Mouse (Mus musculus) left cerebral cortex, postnatal 10 days (tissue): ENCODE data around the gene Mindy4. TPM values are rescaled to one million over a fixed set of nuclear protein-coding genes. Genes with fewer than 3 reads are reported as not detected.
A peak's percentile ranks its signal among the peaks of the same experiment; 100 is the strongest.

Experiments
- DNase-seq, 2 experiments: peaks; one replicate each; pipeline ENCODE4 v3.0.0; 2021 to 2022; ENCODE audit warnings: low spot score in 2 of 2, mixed read lengths in 1 of 2; ENCODE audit errors: extremely low spot score in 1 of 2
- intact Hi-C: fragments of 180-260 bp; cut with DNase I; formaldehyde crosslinking; loops from one replicate; pipeline ENCODE4 v1.15.1; 2025
- total RNA-seq, 2 experiments: library from RNA; stranded (reverse); gene quantifications; 2 replicates each; pipeline ENCODE4 v1.2.3; 2021

The Mindy4 gene
- total RNA-seq, 2 experiments from 2014 or later = 11.7 to 12.2 TPM

- no peak for DNase-seq
- intact Hi-C loops = no loop called here
Measured at GRCm38 (mm10) chr6:55193171-55193570, 10.0 kb upstream of the Mindy4 start.

- intact Hi-C loops = no loop called here
- DNase-seq = no peak
Measured at GRCm38 (mm10) chr6:55199047-55199446, 4.1 kb upstream of the Mindy4 start.

GRCm38 (mm10) chr6:55203931-55204330 is 748 bp downstream of the Mindy4 start:
- intact Hi-C loops = no loop called here
- no peak for DNase-seq

- DNase-seq = no peak
- intact Hi-C loops = no loop called here
Measured at GRCm38 (mm10) chr6:55207786-55208185, 4.6 kb downstream of the Mindy4 start.

DNA sequence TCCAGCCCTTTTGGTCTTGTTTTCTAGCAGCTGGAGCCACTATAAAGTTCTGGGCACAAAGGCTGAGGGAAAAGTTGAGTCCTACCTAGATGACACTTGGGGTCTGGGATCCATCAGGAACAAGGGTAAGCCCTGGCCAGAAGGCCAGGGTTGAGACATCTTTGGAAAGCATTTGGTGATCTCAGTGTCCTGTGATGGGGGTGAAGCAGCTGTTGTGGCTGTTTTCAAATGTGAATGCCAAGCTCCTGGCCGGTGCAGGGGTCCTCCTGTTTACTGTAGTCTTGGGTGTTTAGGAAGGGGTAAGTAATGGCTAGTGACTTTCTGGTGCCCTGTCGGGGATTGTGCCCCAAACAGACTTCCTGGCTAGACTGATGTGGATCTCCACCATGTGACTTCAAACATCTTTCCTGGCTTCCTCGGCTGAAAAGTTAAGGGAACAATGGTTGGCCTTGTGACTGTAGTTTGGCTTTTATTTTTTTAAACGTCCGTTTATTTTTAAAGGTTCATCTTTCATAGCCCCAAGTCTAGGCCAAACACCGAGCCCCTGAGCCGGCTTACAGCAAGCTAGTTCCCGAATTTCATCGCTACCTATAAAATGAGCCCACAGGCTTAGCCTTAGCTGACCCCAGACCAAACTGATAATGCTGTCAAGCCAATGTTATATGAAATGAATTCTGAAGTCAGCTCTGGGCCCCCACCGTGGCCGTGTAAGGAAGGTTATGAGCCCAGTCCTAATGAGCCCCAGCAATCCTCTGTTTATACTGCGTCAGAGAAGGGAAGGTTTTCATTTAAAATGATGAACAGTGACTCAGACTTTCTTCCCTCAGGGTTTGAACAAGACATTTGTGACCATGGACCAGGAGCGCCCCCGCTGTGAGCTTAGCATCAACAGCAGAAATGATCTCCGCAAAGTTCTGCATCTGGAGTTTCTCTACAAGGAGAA is 7.5 kb downstream of the Mindy4 start:
- peak in 1 of 2 experiments; percentile 39 for DNase-seq
- intact Hi-C loops = no loop called here

- no peak for DNase-seq
- intact Hi-C loops = no loop called here
Measured at GRCm38 (mm10) chr6:55214541-55214940, 11.4 kb downstream of the Mindy4 start.

DNA sequence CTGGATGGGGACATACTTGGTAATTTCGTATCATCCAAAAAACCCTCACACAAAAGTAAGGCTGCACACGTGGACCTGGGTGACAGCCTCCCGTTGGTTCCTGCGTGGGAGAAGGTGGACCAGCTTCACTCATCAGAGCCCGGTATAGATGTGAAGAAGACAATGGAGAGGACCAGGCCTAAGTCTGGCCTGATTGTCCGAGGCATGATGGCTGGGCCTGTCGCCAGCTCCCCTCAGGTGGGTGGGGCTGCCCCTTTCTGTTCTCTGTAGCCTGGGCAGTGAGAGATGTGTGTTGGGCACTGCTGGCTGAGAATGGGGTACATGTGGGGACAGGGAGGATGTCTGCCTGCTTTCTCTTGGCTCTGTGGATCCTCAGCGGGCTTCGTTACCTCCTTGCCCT is 15.0 kb downstream of the Mindy4 start:
- intact Hi-C loops = no loop called here
- DNase-seq = no peak

DNA sequence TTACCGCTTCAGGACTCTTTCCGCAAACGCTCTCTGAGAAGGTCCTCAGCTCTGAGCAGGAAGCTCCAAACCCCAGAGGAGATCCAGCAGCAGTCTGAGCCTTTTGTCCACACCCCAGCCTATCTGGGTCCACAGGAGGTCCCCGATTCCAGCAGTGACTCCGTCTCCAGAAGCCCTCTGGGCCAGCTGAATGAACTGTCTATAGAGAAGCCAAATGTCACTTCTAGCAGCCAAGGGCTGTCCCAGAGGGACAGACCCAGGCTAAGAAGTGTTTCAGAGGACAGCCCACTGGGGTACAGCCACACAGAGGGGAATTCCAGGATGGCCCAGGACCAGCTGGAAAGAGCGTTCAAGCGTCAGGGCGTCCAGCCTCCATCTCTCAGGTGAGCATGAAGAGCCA is 20.8 kb downstream of the Mindy4 start:
- peak in 1 of 2 experiments; percentile 17 for DNase-seq
- intact Hi-C loops = no loop called here

- DNase-seq = peak in 1 of 2 experiments; percentile 8
- intact Hi-C loops = no loop called here
Measured at GRCm38 (mm10) chr6:55230048-55230447, 26.9 kb downstream of the Mindy4 start.

GRCm38 (mm10) chr6:55232101-55232500 is 28.9 kb downstream of the Mindy4 start:
- intact Hi-C loops = loop anchor here (2.0 kb wide), 2 partner anchors 153 to 279 kb away; no protein-coding TSS in a partner anchor

DNA sequence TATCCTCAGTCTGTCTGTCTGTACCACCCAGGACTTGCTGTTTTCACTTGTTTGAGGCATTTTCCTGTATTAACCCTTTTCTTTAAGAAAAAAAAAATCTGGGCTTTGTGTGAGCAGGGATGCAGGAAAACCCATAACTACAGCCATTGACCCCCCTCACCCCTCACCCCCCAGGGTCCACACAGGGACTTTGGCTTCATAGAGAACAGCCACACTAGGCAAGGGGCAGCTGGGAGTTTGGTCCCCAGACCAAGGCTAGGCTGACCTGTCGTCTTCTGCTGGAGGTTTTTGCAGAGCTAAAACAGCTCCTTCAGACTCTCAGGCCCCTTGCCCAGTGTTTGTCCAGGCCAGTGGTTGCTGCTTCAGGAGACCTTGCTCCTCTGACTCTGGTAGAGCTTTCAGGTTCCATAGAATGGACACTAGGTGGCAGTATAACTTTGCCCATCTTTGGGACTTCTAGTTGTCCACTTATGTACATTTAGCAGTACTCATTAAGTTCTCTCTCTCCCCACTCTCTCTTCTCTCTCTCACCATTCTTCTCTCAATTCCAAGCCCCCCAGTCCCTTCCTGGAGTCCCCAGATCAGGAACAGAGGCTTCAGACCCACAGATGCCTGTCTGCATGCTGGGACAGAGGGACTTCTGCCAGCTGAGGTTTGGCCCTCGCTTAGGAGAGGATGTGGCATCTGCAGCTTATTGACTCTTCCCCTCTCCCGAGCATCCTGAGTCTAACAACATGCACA is 29.5 kb downstream of the Mindy4 start:
- intact Hi-C loops = loop anchor here (2.0 kb wide), 2 partner anchors 152 to 278 kb away; no protein-coding TSS in a partner anchor
- peak; percentile 31 to 37 for DNase-seq

More at GRCm38 (mm10) chr6:55232101-55232500, 28.9 kb downstream of the Mindy4 start:
- peak in 1 of 2 experiments; percentile 19 for DNase-seq

GRCm38 (mm10) chr6:55233326-55233725 is 30.1 kb downstream of the Mindy4 start:
- intact Hi-C loops = loop anchor here (2.0 kb wide), 2 partner anchors 151 to 277 kb away; no protein-coding TSS in a partner anchor
- DNase-seq = peak in 1 of 2 experiments; percentile 15

DNA sequence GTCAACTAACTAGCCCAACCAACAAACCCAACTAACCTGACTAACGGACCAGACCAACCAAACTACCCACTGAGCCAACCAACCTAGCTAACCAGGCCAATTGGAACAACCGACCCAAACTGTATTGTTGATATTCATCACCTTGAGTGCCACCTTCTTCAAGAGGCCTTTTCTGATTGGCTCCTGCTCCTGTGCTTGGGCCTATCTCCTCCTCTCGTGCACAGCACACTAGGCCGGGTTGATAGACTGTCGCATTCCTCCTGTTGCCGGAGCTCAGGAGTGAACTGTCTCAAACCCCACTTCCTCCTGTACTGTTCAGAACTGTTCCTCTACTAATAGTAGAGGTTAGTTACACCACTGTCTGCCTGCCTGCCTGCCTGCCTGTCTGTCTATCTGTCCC is 31.5 kb downstream of the Mindy4 start:
- intact Hi-C loops = no loop called here
- DNase-seq = peak in 1 of 2 experiments; percentile 11

DNA sequence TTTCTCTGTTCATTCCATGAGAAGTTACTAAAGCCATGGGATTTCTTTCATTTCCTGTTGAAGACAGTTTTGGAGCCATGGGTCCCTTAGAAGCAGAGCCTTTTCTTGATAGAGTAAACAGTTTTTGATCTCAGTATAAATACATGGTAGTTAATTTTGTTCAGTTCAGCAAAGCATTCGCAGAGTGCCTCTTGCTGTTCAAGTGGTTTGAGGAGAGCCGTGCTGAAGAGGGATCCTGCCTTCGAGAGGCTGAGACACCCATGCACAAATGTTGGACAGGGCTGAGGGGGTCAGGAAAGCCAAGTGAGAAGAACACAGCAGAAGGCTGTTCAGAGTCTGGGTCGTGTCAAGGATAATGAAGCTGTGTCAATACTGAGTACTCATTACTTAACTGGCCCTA is 32.5 kb downstream of the Mindy4 start:
- intact Hi-C loops = no loop called here
- peak in 1 of 2 experiments; percentile 10 for DNase-seq

- no peak for DNase-seq
- intact Hi-C loops = loop anchor here (10.0 kb wide), 1 partner anchor 115 kb away; no protein-coding TSS in a partner anchor
Measured at GRCm38 (mm10) chr6:55239931-55240330, 36.7 kb downstream of the Mindy4 start.

GRCm38 (mm10) chr6:55240591-55241260 is 37.5 kb downstream of the Mindy4 start:
- no peak for DNase-seq
- intact Hi-C loops = loop anchor here (10.0 kb wide), 1 partner anchor 114 kb away; no protein-coding TSS in a partner anchor

DNA sequence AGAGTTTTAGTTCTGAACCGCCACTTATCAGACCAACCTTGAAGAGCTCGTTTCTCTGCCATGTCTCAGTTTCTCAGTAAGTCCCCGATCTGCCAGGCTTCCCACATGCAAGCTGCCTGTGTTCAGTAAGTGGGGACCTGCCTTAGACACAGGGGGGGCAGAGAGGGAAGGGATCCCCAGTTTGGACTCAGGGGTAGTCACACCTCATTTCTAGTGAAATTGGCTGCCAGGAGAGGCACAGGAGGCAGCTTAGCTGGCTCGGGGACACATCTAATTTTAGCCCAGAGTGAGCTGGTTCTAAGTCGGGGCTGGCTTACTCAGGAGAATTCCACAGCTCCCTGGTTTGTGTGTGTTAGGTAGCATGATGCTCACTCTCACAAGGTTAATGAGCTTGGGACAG is 38.3 kb downstream of the Mindy4 start:
- DNase-seq = peak in 1 of 2 experiments; percentile 20
- intact Hi-C loops = loop anchor here (10.0 kb wide), 1 partner anchor 113 kb away; no protein-coding TSS in a partner anchor

DNA sequence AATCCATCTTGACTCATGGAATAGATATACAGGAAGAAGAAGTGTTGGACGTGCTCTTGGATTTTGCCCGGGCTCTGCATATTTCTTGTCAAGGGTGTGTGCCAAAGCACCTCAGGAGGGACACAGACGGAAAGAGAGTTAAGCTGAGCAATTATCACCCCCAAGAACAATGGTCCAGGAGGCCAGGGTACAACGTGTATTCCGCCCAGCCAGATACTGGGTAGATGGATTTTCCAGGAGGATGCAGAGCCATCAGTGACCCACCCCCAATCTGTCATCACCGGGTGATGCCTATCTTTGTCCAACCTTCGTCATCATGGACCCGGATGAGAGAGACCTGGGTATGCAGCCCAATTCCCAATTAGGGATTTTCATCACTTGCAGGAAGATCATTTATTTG is 42.5 kb downstream of the Mindy4 start:
- intact Hi-C loops = loop anchor here (10.0 kb wide), 1 partner anchor 109 kb away; no protein-coding TSS in a partner anchor

DNA sequence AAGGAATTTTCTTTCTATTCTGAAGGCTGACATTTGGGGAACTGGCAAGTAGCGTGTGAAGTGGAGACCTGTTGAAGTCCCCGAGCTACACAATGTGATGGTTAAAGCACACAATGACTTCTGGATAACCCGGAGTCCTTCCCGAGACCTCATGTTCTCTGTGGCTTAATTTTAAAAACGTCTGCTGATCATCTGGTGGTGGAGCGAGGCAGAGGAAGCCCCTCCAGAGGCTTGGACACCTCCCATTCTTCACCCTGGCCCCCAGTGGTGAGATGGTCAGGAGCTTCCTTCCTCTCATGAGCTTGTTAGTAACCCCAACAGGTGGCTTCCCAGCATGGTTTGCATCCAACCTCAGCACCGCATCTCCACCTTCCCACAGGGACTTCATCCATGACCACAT is 43.3 kb downstream of the Mindy4 start:
- intact Hi-C loops = loop anchor here (10.0 kb wide), 1 partner anchor 108 kb away; no protein-coding TSS in a partner anchor
- DNase-seq = no peak

More for the DNA sequence above, 42.5 kb downstream of the Mindy4 start:
- no peak for DNase-seq
